Mouse (Mus musculus): ENCODE data around the gene Ptpra.

The Ptpra gene

DNA sequence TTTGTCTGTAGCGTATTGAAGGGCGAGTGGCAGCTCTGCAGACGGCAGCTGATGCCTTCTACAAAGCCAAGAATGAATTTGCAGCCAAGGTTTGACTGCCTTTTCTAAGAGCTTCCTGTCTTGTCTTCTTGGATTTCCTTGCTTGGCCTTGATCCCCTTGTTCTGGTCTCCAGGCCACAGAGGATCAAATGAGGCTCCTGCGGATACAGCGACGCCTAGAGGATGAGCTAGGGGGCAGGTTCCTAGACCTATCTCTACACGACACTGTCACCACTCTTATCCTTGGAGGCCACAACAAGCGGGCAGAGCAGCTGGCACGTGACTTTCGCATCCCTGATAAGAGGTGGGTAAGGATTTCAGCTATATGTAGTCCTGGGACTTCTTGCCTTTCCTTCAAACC, 7.9 kb upstream of the Ptpra start:
- DNase-seq (ENCODE audit: low read depth), result no peak

- no peak for DNase-seq (ENCODE audit: low read depth)
These were observed 1.6 kb upstream of the Ptpra start for GRCm38 (mm10) chr2:130448449-130448848.

- no peak for DNase-seq (ENCODE audit: low read depth)
These were observed 871 bp upstream of the Ptpra start for GRCm38 (mm10) chr2:130449021-130449793.

GRCm38 (mm10) chr2:130450434-130450796, 337 bp downstream of the Ptpra start:
- DNase-seq (ENCODE audit: low read depth), result no peak

GRCm38 (mm10) chr2:130451086-130451726, 1.1 kb downstream of the Ptpra start:
- no peak for DNase-seq (ENCODE audit: low read depth)

- no peak for DNase-seq (ENCODE audit: low read depth)
These were observed 1.6 kb downstream of the Ptpra start for GRCm38 (mm10) chr2:130451727-130452090.

GRCm38 (mm10) chr2:130452266-130452665, 2.2 kb downstream of the Ptpra start:
- no peak for DNase-seq (ENCODE audit: low read depth)

DNA sequence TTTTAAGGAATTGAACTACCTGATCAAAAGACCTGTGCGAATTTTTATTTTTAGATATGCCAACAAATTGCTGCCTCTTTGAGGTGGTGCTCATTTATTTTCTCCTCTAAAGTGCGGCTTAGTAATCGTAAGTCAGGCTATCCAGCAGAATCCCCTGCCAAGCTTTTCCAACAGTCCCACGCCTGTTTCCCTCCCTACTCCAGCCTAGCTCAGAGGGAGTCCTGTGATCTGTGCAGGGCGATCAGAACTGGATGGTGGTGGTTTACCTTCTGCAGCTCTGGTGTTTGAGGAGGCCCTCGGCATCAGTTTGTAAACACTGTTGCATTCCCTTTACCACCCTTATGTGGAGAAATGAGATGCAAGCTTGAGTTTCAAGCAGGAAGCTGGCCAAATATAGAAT, 3.3 kb downstream of the Ptpra start:
- DNase-seq (ENCODE audit: low read depth), result peak; percentile 27

DNA sequence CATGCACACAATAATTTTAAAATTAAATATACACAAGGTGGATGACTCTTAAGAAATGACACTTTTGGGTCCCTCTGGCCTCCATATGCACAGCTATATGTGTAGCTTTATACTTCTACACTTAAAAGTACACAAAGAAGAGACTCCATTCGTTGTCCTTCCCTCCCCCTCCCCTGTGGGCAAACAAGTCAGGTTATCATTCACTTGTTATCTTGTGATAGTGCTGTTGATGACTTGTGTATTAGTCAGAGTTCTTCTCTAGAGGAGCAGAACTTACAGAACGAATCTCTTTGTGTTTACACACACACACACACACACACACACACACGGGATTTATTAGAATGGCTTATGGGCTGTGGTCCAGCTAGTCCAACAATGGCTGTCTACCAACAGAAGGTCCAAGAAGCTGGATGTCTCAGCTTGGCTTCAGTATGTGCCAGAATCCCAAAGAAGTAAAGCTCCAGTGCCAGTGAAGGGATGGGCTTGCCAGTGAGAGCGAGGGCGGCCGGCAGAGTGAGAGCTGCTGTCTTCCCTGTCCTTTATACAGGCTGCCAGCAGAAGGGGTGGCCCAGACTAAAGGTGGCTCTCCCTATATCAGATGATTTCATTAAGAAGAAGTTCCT, 4.8 kb downstream of the Ptpra start:
- no peak for DNase-seq (ENCODE audit: low read depth)

DNA sequence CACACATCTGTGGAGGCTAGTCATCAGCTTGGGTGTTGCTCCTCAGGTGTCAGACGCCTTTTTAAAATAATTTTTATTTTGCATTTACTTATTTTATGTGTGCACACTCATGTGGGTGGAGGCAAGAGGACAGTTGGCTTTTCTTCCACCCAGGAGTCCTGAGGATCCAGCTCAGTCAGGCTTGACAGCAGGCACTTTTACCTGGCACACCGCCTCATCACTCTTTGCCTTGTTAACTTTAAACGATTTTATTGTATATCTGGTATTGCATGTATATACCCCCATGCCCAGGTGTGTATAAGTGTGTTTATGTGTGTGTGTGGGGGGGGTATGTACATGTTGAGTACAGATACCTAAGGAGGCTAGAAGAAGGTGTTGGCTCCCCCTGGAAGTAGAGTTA, 7.8 kb downstream of the Ptpra start:
- DNase-seq (ENCODE audit: low read depth), result no peak

DNA sequence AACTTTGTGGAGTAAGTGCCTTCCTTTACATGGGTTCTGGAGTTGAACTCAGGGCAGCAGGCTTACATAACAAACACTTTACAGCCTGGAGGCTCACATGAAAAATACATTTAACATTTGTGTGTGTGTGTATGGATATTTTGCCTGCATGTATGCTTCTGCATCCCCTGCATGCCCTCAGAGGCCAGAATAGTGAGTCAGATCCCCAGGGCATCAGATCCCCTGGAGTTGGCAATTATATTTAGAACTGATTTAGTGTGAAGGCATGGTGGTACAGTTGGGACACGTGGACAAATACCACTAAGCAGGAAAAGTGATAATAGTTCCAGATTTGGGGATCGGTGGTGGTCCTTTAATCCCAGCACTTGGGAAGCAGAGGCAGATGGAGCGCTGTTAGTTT, 9.5 kb downstream of the Ptpra start:
- DNase-seq (ENCODE audit: low read depth), result no peak

GRCm38 (mm10) chr2:130461287-130462071, 11.4 kb downstream of the Ptpra start:
- no peak for DNase-seq (ENCODE audit: low read depth)

DNA sequence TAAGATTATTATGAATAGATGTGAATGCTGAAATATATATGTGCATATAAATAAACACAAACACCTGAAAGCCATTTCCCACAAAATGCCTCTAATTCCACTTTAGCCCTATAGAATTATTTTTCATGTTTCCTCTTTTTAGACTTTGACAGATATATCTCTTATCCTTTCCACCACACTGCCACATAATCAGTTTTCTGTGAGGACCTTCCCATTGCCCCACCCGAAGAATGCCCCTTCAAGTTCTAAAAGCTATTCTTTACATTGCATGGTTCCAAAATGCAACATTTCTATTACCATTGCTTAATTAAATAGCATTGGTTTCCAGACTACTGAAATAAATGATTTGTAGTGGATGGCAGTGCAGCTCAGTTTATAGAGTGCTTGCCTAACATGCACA, 16.4 kb downstream of the Ptpra start:
- DNase-seq (ENCODE audit: low read depth), result no peak

DNA sequence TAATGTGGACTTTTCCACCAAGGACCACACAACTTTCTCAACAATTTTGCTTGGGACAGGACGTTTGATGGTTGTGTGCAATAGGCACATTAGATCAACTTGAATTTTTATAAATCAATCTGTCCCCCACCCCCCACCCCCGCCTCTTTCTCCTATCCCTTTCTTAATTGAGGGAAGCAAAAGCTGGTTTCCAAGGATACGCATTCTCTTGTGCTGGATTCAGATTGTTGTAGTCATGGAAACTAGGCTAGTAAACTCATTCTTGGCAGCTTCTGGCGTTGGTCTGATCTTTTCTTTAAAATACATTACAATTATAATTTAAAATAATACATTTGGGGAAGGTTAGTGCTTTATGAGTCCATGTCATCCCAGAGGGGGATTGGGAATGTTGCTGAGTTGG, 19.3 kb downstream of the Ptpra start:
- no peak for DNase-seq (ENCODE audit: low read depth)

DNA sequence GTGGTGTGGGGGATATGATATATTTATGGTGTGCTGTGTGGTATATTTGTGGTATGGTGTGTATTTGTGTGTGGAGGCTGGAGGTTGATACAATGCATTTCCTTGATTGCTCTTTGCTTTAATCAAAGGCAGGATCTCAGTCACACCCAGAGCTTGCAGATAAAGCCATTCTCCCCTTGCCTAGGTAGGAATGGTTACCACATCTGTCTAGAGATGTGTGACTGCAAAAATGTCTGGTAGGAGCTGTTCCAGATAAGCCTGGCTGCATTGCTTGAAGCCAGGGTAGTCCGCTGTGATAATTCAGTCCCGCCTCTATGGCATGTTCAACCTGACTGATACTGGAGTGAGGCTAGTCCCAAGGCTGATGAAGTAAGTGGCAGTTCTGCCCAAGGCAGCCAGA, 19.9 kb downstream of the Ptpra start:
- no peak for DNase-seq (ENCODE audit: low read depth)

DNA sequence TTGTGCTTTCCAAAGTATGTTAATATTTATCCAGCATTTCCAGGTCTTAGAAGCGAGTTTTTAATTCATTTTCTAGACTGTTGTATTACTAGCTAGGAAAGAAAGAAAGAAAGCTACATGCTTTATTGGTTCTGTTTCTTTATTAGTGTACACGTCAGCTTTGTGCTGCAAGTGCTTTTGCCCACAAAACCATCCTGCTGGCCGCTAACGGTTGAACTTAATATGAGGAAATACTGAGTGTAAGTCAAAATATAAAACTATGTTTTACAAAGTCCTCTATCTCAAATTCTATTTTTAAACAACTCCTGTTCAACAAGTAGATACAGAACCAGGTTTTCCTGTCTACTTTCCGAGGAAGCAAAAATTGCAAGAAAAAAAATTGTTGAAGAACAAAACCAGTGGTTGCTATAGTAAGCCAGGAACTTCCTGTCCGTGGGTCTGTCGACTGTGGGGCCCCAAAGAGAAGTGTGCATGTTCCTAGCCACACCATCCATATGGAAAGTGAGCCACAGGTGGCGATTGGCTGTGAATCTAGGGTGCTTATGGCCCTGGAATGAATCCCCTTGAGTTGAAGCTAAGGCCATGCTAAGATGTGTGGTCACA, 22.9 kb downstream of the Ptpra start:
- no peak for DNase-seq (ENCODE audit: low read depth)

DNA sequence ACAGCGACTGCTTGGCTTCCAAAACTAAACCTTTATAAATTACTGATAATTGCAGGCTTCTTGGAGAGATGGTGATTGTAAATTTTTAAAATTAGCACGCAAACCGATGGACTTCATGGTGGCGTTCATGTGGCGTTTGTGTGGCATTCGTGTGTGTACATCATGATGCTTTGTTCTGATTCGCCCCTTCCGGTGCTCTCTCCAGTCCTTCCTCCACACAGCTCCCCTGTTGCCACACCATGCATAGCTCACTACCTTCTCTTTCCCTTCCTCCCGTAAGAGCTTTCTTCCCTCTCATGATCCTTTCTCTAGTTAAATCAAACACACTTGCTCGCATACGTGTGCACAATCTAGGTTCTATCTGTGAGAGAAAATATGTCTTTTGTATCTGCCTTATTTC, 25.7 kb downstream of the Ptpra start:
- DNase-seq (ENCODE audit: low read depth), result no peak

DNA sequence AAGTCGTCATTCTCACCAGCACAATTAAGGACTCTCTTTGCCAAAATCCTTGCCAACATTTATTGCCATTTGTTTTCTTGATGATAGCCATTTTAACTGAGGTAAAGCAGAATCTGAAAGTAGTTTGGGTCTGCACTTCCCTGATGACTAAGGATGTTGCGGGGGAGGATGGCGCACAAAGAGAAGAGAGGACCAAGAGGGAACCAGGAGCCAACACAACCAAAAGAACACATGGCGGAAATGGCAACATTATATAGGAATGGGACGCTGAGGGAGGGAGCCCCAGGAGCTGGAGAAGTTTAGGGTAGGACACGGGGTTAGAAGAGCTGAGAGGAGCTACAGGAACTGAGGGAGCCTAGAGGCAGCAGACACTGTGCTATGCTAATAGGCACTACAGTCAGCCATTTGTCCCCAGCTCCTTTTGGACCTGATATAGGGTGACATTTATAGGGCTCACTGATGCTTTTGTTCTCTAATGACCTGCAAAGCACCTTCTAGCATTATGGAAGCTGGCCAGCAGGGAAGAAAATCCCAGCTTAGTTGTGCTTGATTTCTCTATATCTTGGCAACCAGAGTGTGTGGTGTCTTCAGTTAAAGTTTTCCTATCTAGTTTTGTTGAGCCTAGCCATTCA, 26.7 kb downstream of the Ptpra start:
- no peak for DNase-seq (ENCODE audit: low read depth)

DNA sequence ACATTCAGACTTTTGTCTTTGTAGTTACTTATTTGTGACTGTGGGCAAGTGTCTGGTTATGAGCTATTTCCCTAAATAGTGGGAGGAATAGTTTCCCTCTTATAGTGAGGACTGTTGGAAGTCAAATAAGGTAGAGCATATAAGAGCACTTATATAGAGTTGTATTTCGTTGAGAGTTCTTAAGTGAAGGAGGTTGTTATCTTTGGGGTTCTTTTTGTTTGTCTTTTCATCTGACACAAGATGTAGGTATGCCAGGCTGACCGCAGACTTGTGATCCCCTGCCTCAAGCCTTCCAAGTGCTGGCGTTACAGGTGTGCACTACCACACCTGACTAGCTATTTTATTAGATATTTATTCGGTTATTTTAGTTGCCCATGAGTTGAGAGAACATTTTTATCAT, 32.1 kb downstream of the Ptpra start:
- no peak for DNase-seq (ENCODE audit: low read depth)

GRCm38 (mm10) chr2:130482700-130483099, 32.6 kb downstream of the Ptpra start:
- no peak for DNase-seq (ENCODE audit: low read depth)

GRCm38 (mm10) chr2:130484206-130484605, 34.1 kb downstream of the Ptpra start:
- no peak for DNase-seq (ENCODE audit: low read depth)

GRCm38 (mm10) chr2:130488002-130488401, 37.9 kb downstream of the Ptpra start:
- no peak for DNase-seq (ENCODE audit: low read depth)

Measured in fibroblast of lung, adult 2 months (primary cell).